Mouse (Mus musculus) liver, embryonic 11.5 days (tissue): ENCODE measurements around the gene Tmem87b. TPM values are rescaled to one million over a fixed set of nuclear protein-coding genes. Genes with fewer than 3 reads are reported as not detected.

Experiments used
- ATAC-seq: fragments of 200-750 bp; cut with Nextera tagmentation; replicated peaks from 2 replicates; pipeline ENCODE4 v1.8.0; 2017; ENCODE audit warnings: moderate number of reproducible peaks, mild to moderate bottlenecking, moderate TSS enrichment, moderate library complexity; ENCODE audit not compliant: low FRiP score
- DNase-seq: peaks from one replicate; pipeline ENCODE4 v3.0.0-alpha.2; 2017; ENCODE audit warnings: low spot score
- H3K27ac ChIP-seq: fragments of 300-500 bp; sonication (generic); 2 replicates; pipeline ENCODE4 v1.5.1; 2014; ENCODE audit warnings: mild to moderate bottlenecking, low read depth, low read length, control low read depth
- H3K27me3 ChIP-seq: fragments of 300-500 bp; sonication (generic); replicated peaks from 2 replicates; pipeline ENCODE4 v1.6.1; 2014; ENCODE audit warnings: low read length, mixed read lengths; ENCODE audit not compliant: control insufficient read depth, insufficient read depth
- H3K36me3 ChIP-seq: fragments of 300-500 bp; sonication (generic); 2 replicates; pipeline ENCODE4 v1.6.1; 2014; ENCODE audit warnings: mild to moderate bottlenecking, low read length, moderate library complexity, mixed read lengths; ENCODE audit not compliant: control insufficient read depth, insufficient read depth
- H3K4me1 ChIP-seq: fragments of 300-500 bp; sonication (generic); replicated peaks from 2 replicates; pipeline ENCODE4 v1.6.1; 2014; ENCODE audit warnings: low read length, mixed read lengths; ENCODE audit not compliant: control insufficient read depth, insufficient read depth
- H3K4me2 ChIP-seq: fragments of 300-500 bp; sonication (generic); 2 replicates; pipeline ENCODE4 v1.6.1; 2014; ENCODE audit warnings: mild to moderate bottlenecking, control low read depth, moderate library complexity
- H3K4me3 ChIP-seq: fragments of 300-500 bp; sonication (generic); 2 replicates; pipeline ENCODE4 v1.5.1; 2014; ENCODE audit warnings: low read depth, low read length, control low read depth
- H3K9ac ChIP-seq: fragments of 300-500 bp; sonication (generic); 2 replicates; pipeline ENCODE4 v1.6.1; 2014; ENCODE audit warnings: low read depth, low read length, control low read depth
- H3K9me3 ChIP-seq: fragments of 300-500 bp; sonication (generic); 2 replicates; pipeline ENCODE4 v1.6.1; 2016; ENCODE audit warnings: low read length, inconsistent platforms, mixed read lengths; ENCODE audit not compliant: control insufficient read depth
- WGBS: fragments of 180-500 bp; shearing (Covaris S2); extraction: QIAGEN DNeasy Blood & Tissue Kit; methylation state at CpG from one replicate; pipeline ENCODE4 v1.1.7; 2014; 5-methylcytosine and 5-hydroxymethylcytosine counted together
- polyA plus RNA-seq: library from polyadenylated mRNA; unstranded; fragments of >200 nt; fragmentation: Nextera tagmentation; extraction: Ambion mirVana; gene quantifications from 2 replicates; pipeline ENCODE4 v1.2.1, GENCODE M21; 2014

The Tmem87b gene
- polyA plus RNA-seq, 1 experiment from 2014 or later = 16.0 TPM

- no peaks in the 10 kb centered on the region for H3K9me3 ChIP-seq
- no peak overlapping the region for H3K27ac ChIP-seq
- no peak overlapping the region for H3K9ac ChIP-seq
- DNase-seq (no peak), ATAC-seq (no peak)
- H3K36me3 ChIP-seq = no peaks in the 10 kb centered on the region
- H3K4me1 ChIP-seq = no peaks in the 10 kb centered on the region
- 76% methylated on average over 5 of the region's 5 CpGs for WGBS
- no peak overlapping the region for H3K4me2 ChIP-seq
- no peaks in the 10 kb centered on the region for H3K27me3 ChIP-seq
- H3K4me3 ChIP-seq = no peak overlapping the region
These were observed 31.6 kb upstream of the Tmem87b start for GRCm38 (mm10) chr2:128786341-128786740.

GRCm38 (mm10) chr2:128786795-128787194 lies 31.1 kb upstream of the Tmem87b start:
- no peak overlapping the region for H3K9ac ChIP-seq
- no peaks in the 10 kb centered on the region for H3K27me3 ChIP-seq
- H3K9me3 ChIP-seq = no peaks in the 10 kb centered on the region
- ATAC-seq (no peak), DNase-seq (no peak)
- no peak overlapping the region for H3K27ac ChIP-seq
- no peaks in the 10 kb centered on the region for H3K4me1 ChIP-seq
- 40% methylated on average over 1 of the region's 1 CpGs for WGBS
- no peak overlapping the region for H3K4me2 ChIP-seq
- H3K4me3 ChIP-seq = no peak overlapping the region
- H3K36me3 ChIP-seq = no peaks in the 10 kb centered on the region

DNA sequence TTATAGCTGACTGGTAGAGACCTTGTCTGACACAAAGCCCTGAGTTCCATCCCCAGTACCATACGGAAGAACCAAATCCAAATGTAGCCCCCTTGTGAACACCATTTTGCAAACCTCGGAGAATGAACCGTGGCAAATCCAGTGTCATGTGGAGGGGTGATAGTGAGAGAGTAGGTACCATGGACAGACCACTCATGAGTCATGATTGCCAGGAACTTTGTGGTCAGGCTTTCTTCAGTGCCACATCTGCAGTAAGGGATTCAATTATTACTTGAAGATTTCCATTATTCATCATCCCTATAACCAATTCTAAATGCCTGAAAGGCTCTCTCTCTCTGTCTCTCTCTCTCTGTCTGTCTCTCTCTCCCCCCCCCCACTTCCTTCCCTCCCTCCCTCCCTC lies 30.1 kb upstream of the Tmem87b start:
- H3K4me1 ChIP-seq = no peaks in the 10 kb centered on the region
- H3K9ac ChIP-seq = no peak overlapping the region
- no peak overlapping the region for H3K4me2 ChIP-seq
- no peak overlapping the region for H3K27ac ChIP-seq
- no peak for DNase-seq
- no peak for ATAC-seq
- no peaks in the 10 kb centered on the region for H3K9me3 ChIP-seq
- 74% methylated on average over 3 of the region's 3 CpGs for WGBS
- no peak overlapping the region for H3K4me3 ChIP-seq
- H3K36me3 ChIP-seq = no peaks in the 10 kb centered on the region
- H3K27me3 ChIP-seq = no peaks in the 10 kb centered on the region

- Histone ChIP-seq H3K4me1 (no peaks in the 10 kb centered on the region), H3K27ac (no peak overlapping the region), H3K36me3 (no peaks in the 10 kb centered on the region), H3K27me3 (no peaks in the 10 kb centered on the region), H3K9me3 (no peaks in the 10 kb centered on the region), H3K4me2 (no peak overlapping the region), H3K9ac (no peak overlapping the region), H3K4me3 (no peak overlapping the region)
- DNase-seq = no peak
- ATAC-seq = no peak
- 61% methylated on average over 11 of the region's 11 CpGs for WGBS
These were observed 26.9 kb upstream of the Tmem87b start for GRCm38 (mm10) chr2:128790875-128791614.

GRCm38 (mm10) chr2:128793958-128794357 lies 24.0 kb upstream of the Tmem87b start:
- Histone ChIP-seq H3K27ac (no peak overlapping the region), H3K36me3 (no peaks in the 10 kb centered on the region), H3K4me3 (no peak overlapping the region), H3K27me3 (no peaks in the 10 kb centered on the region), H3K9me3 (no peaks in the 10 kb centered on the region), H3K9ac (no peak overlapping the region), H3K4me2 (no peak overlapping the region), H3K4me1 (no peaks in the 10 kb centered on the region)
- 82% methylated on average over 6 of the region's 6 CpGs for WGBS
- DNase-seq = no peak
- ATAC-seq = no peak

- H3K27me3 ChIP-seq = no peaks in the 10 kb centered on the region
- no peak overlapping the region for H3K9ac ChIP-seq
- DNase-seq = no peak
- ATAC-seq = no peak
- no peak overlapping the region for H3K4me3 ChIP-seq
- no peak overlapping the region for H3K27ac ChIP-seq
- H3K4me1 ChIP-seq = no peaks in the 10 kb centered on the region
- 0 out of 2 replicates have a peak, but pooled peaks cover 3% of the 10 kb centered on the region for H3K36me3 ChIP-seq
- H3K4me2 ChIP-seq = no peak overlapping the region
- H3K9me3 ChIP-seq = no peaks in the 10 kb centered on the region
- 59% methylated on average over 6 of the region's 6 CpGs for whole genome bisulfite sequencing
These were observed 21.5 kb upstream of the Tmem87b start for GRCm38 (mm10) chr2:128796463-128796862.

DNA sequence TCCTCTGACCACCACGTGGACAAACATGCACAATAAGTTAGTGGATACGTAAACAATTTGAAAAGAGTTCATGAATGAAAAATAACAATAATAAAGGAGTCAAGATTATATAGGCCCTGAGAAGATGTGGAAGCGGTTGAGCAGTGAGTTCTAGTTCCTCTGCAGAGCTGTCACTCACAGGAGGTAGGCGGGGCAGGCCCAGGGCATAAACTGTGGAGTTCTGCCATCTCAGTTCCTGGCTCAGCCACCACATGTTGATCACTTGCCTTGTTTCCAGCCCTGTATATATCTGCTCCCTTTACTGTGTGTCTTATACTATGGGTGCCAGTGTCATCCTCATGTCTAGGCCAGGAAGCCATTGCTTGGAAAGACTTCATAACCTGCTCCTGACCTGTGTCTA lies 14.5 kb upstream of the Tmem87b start:
- no peak for DNase-seq
- no peak overlapping the region for H3K27ac ChIP-seq
- no peak overlapping the region for H3K9ac ChIP-seq
- H3K9me3 ChIP-seq = no peaks in the 10 kb centered on the region
- no peak overlapping the region for H3K4me2 ChIP-seq
- no peak overlapping the region for H3K4me3 ChIP-seq
- 85% methylated on average over 4 of the region's 4 CpGs for WGBS
- 0 out of 2 replicates have a peak, but pooled peaks cover 3% of the 10 kb centered on the region for H3K36me3 ChIP-seq
- H3K4me1 ChIP-seq = no peaks in the 10 kb centered on the region
- no peak for ATAC-seq
- no peaks in the 10 kb centered on the region for H3K27me3 ChIP-seq

- WGBS = 74% methylated on average over 4 of the region's 4 CpGs
- Histone ChIP-seq H3K4me3 (no peak overlapping the region), H3K4me1 (no peaks in the 10 kb centered on the region), H3K9ac (no peak overlapping the region), H3K36me3 (0 out of 2 replicates have a peak, but pooled peaks cover 3% of the 10 kb centered on the region), H3K27me3 (no peaks in the 10 kb centered on the region), H3K4me2 (no peak overlapping the region), H3K9me3 (no peaks in the 10 kb centered on the region), H3K27ac (no peak overlapping the region)
- ATAC-seq = no peak
- no peak for DNase-seq
These were observed 12.6 kb upstream of the Tmem87b start for GRCm38 (mm10) chr2:128805341-128805740.

- no peak for DNase-seq
These were observed 11.4 kb upstream of the Tmem87b start for GRCm38 (mm10) chr2:128806561-128806960.

More at GRCm38 (mm10) chr2:128806561-128806960, 11.4 kb upstream of the Tmem87b start:
- no peak for ATAC-seq
- no peak overlapping the region for H3K27ac ChIP-seq
- no peaks in the 10 kb centered on the region for H3K36me3 ChIP-seq
- H3K27me3 ChIP-seq = no peaks in the 10 kb centered on the region
- H3K4me3 ChIP-seq = no peak overlapping the region
- 55% methylated on average over 8 of the region's 8 CpGs for WGBS
- no peak overlapping the region for H3K9ac ChIP-seq
- no peaks in the 10 kb centered on the region for H3K9me3 ChIP-seq
- no peaks in the 10 kb centered on the region for H3K4me1 ChIP-seq
- no peak overlapping the region for H3K4me2 ChIP-seq
